Mouse (Mus musculus) Muller cell, postnatal 12 days (primary cell): ENCODE results near the gene Gucy2d.

Source experiments
- DNase-seq: peaks from one replicate; pipeline ENCODE4 v3.0.0-alpha.2; 2015; ENCODE audit errors: inconsistent ontology term

Gene Gucy2d

DNA sequence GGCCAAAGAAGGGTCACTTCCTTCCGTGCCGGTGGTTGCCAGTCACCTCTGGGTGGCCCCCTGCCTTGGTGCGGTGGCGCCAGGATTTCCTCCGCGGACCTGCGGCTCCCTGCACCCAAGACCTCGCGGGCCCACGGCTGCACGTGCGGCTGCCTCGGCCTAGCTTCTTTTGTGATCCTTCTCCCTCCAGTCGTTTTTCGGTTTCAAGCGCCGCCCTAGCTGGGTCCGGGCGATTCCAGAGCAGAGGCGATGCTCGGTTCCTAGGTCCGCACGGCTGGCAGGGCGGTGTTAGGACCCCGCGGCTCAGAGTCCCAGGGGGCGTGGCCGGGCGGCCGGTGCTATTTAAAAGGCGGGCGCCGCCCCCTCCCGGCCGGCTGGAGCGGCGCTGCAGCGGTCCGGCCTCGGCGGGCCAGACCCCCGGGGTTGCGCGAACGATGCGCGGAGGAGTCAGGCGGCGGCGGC, 49.4 kb downstream of the Gucy2d start:
- DNase-seq = peak; percentile 82

DNA sequence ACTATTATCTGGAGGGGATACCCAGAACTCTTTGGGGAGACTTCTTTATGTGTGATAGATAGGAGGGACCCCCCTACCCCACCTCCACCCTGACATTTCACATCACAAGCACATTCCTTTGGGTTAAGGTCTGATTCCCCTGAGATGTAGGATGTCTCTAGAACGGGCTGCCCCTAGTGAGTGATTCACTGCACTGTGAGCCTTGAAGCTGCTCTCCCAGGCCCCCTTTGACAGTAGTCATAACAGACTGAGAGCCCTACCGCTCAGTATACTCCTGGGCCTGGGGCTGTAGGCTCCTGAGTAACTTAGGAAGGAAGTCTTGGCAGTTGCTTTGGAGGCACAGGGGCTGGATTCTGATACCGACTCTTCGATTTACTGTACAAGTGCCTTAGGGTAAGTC, 50.1 kb downstream of the Gucy2d start:
- no peak for DNase-seq

DNA sequence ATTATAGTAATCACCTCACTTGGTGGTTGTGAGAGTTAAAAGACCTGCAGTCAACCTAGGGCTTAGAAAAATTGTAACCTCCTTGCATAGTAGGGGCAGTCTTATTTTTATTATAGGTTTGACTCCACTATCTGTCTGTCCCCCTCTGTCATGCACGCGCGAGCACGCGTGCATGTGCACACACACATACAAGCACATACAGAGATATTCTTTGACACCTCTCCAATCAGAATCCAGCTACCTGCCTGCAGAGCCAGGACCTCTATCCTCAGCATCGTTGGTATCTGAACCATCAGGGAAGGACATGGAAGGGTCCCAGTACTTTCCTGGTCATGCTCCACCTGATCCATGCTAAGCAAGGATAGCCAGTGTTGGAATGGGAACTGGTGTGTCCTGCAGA, 50.7 kb downstream of the Gucy2d start:
- no peak for DNase-seq

DNA sequence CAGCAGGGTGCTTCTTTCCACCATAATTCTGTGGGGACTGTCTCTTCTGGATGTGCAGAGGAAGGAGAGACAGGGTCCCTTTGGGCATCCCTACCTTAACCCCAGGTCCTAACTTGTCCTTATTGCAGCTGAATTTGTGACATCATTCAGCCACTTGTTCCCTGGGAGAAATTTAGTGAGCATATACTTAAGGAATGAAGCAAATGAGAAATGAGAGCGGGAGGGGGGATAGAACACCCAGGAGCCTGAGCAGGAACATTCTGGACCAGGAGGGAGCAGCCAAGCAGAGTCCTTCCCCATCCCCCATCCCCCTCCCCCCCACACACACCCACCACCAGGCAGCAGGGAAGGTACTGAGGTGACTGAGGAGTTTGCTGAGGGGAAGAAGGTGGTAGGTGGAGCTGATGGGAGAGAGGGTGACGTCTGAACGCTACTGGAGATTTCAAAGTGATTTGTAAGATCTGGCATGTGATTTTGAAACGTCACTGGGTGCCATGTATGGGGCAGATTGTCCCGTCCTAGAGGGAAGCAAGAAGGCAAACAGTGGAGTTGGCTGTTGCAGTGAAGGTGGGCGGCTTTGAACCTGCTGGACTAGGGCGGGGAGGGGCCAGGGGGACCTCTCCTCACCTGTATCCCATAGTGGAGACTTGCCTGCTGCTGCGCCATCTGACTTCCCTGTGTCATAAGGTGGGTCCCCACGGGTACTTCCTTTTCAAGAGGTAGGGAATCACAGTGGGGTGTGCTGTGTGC, 51.4 kb downstream of the Gucy2d start:
- DNase-seq = no peak

DNA sequence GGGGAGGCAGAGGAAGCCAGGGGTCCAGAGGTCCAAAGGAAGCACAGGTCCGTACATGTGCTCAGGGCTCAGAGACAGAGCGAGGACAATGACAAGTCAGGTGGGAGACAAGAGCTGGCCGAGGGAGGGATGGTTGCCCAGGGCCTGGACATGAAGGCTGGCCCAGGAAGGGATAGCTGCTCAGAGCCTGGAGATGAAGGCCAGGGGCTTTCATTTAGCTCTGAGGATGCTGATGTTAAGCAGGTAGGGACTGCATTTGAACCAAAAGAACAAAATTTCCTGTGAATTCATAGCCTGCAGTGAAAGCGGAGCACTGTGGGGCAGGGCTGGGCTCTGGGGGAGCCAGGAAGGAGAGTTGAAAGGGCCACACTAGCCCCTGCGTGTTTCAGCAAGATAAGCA, 52.1 kb downstream of the Gucy2d start:
- no peak for DNase-seq

DNA sequence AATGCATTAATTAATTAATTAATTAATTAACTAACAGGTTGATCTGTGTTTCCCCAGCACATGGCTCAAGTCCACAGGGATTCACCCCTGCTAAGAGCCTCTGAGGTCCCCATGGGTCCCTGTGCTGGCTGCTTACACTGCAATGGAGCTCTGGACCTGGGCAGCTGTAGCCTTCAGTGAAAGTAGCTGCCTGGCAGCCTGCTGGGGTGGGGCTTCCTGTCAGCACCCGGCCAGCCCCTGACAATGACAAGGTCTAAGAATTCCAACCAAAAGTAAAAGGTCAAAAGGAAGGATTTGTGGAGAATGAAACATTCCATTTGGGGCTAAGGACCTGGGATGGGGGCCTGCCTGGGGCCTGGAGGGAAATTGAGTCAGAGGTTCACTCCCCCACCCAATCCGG, 53.1 kb downstream of the Gucy2d start:
- no peak for DNase-seq

DNA sequence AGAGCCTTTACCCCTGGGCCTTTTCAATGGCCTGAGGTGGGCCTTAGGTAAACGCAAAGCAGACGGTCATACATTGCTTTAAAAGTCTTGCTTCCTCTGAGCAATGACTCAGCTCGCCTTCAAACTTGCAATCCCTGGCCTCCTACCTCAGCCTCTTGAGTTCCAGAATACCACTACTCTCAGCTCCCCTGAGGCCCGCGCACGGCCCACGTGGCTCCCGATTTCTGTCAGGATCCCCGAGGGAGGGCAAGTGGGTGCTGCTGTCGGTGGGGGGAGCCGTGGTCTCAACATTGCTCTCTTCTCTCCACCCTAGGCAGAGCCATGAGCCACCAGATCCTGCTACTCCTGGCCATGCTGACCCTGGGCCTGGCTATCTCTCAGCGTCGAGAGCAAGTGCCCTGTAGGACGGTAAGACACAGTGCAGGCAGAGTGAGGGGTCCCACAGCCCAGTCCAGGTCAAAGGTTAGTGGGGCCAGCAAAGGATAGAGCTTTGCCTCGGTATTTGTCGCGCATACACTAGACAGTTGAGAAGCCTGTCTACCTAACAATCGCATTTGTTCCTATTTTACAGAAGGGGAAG, 53.8 kb downstream of the Gucy2d start:
- no peak for DNase-seq

DNA sequence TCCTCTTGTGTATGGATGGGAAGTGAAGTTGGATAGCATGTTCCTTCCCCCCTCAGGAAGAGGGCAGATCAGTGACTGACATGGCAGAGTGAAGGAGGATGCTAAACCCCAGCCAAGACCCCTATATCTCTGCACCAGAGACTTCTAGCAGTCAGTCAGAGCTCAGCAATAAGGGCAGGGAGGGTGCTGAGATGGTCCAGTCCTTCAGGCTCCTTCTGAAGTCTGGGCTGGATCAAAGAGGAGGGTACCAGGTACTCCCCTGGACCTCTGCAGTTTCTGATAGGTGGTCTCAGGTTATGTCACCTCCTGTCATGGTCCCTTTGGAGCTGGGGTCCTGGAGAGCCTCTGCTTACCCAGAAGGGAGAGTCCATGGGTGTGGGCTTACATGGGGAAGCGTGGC, 55.4 kb downstream of the Gucy2d start:
- no peak for DNase-seq

DNA sequence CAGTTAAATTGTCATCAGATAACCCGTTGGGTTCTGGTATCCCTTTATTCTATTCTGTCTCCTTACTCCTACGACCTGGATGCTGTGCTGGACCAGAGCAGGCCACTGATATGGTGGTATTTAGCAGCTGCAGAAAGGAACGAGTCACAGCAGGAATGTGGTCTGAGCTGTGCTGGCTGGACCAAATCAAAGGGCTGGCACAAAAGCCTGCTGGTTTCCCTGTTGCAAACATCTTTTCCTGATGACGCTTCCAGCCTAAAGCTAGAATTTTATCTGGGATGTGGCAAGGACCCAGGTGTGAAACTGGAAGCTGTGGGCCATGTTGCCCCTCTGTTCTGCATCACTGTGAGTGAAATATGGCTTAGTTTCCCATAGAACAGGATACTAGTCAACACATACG, 57.2 kb downstream of the Gucy2d start:
- DNase-seq = peak; percentile 48

DNA sequence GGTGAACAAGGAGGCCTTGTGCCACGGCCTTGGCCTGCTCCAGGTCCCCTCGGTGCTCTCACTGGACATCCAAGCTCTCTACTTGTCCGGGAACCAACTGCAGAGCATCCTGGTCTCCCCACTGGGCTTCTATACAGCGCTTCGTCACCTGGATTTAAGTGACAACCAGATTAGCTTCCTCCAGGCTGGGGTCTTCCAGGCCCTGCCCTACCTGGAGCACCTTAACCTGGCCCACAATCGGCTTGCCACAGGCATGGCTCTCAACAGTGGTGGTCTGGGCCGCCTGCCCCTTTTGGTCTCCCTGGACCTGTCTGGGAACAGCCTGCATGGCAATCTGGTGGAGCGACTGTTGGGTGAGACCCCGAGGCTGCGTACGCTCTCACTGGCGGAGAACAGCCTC, 57.9 kb downstream of the Gucy2d start:
- DNase-seq = no peak

DNA sequence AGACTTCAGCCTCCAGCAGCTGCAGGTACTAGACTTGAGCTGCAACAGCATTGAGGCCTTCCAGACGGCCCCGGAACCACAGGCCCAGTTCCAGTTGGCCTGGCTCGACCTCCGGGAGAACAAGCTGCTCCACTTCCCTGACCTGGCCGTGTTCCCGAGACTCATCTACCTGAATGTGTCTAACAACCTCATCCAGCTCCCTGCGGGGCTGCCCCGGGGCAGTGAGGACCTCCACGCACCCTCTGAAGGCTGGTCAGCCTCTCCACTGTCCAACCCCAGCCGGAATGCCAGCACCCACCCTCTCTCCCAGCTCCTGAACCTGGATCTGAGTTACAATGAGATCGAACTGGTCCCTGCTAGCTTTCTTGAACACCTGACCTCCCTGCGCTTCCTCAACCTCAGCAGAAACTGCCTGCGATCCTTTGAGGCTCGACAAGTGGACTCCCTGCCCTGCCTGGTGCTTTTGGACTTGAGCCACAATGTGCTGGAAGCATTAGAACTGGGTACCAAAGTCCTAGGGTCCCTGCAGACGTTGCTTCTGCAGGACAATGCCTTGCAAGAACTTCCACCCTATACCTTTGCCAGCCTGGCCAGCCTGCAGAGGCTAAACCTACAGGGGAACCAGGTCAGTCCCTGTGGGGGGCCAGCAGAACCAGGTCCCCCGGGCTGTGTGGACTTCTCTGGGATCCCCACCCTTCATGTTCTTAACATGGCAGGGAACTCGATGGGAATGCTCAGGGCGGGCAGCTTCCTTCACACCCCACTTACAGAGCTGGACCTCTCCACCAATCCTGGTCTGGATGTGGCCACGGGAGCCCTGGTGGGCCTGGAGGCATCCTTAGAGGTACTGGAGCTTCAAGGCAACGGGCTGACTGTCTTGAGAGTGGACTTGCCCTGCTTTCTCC, 58.7 kb downstream of the Gucy2d start:
- DNase-seq = no peak

DNA sequence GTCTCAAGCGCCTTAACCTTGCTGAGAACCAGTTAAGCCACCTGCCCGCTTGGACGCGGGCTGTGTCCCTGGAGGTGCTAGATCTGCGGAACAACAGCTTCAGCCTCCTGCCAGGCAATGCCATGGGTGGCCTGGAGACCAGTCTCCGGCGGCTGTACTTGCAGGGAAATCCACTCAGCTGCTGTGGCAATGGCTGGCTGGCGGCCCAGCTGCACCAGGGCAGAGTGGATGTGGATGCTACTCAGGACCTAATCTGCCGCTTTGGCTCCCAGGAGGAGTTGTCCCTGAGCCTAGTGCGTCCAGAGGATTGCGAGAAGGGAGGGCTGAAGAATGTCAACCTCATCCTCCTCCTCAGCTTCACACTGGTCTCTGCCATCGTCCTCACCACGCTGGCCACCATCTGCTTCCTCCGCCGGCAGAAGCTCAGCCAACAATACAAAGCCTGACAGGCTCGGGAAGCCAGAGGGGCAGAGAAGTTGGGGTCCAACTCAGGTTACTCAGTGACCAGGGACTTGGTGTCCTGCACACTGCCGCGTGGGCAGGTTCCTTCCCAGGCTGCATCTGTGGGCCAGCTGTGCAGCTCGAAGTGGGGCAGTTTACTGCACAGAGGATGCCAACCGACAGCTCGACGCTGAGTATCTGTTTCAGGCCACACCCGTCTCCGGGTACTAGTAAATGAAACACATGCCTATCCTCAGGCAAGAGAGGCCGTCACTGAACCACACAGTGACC, 59.5 kb downstream of the Gucy2d start:
- DNase-seq = no peak

DNA sequence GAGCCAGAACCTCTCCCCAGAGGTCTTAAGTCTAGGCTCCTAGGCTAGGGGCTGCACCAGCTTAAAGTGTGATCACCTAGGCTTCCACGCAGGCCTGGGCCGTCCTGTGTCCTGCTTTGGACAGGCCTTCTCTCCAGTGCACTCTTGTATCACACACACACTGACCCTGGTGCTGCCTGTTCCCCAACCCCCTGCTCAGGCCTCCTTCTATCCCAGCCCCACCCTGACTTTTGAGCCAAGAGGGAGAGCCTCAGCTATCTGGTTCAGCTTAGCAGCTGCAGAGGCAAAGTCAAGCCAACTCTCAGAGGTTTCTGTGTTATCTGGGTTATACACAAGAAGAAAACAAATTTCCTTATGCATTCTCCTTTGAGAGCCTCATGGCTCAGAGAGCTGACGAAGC, 60.3 kb downstream of the Gucy2d start:
- no peak for DNase-seq

DNA sequence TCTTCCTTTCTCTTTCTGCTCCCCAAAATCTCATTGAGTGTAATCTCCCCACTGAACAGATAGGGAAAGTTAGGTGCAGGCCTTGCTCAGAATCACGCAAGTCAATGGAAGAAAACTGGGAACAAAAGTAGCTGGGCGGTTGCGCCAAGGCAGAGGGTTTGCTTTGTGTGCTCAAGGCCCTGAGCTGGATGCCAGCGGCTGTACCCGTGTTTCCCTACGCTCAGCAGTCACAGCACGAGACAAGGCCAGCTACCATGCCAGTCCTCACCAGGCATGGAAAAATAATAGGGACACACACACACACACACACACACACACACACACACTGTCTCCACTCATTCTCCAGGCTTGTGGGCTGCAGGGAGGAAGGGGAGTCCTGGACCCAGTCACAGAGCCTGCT, 60.9 kb downstream of the Gucy2d start:
- no peak for DNase-seq

DNA sequence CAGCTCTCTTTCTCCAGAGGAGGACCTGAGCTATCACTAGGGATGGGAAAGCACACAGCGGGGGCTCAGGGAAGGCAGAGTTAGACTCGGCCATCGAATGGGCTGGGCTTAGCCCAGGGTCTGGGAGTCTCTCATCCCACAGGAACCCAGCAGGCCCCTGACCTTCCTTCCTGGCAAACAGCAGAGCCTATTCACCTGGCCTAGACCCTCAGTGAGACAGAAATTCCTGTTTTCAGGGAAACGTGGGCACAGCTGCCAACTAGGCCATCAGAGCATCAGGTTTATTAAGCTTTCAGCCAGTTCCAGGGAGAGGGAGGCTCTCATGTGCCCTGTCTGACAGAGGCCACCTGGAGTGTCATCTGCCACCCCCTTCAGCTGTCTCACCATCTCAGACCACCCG, 62.7 kb downstream of the Gucy2d start:
- DNase-seq = no peak

DNA sequence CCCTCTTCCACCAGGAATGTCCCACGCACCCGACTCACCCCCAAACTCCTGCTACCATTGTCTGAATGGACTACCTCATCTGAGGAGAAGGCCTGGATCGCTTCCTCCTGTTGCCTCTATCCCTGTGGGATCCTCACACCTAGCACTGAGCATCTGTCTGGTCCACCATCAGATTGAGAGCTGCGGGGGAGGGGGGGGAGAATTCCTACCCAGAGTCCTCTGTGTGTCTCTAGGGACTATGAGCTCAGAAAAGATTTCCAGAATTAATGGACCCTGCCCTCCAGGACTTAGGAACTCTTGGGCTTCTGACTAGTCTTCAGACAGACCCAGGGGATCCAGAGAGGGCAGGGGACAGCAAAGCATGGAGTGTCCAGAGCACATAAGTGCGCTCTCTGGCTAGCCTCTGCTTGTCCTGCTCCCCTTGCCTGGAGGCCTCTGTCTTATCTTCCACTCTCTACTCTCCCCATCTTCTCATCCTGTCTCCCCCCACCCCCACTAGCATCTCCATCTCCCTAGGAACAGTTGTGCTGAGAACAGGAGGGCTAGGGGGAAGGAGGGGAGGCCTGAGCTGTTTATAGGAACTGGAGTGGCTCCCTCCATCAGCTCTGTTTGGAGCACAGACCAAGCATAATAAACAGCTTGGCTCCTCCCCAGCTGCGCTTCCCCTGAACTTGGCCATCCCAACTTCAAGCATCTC, 63.9 kb downstream of the Gucy2d start:
- no peak for DNase-seq

DNA sequence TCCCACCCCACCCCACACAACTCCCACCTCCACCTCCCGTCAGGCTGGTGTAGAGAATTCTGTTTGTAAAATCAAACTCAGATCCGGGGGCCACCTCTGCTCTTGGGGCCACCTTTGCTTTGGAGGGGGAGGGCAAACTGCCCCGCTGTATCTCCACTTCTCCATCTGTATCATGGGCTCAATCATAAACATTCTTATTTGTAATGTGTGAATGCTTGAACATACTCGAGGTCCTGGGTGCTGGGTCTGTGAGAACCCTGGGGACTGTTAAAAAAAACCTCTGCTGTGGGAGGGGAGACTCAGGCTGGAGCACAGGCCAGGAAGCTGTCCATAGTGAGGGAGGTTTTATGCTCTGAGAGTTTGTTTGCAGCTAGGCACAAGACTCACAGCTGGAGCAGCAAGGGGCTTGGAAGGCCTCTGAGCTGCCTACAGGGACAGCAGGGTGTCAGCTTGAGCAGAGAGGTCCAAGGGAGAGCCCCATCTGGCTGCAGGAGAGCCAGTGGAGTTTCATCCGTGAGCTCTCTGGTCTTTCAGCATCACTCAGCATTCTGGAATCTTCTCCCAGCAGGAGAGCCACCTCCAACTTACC, 64.6 kb downstream of the Gucy2d start:
- no peak for DNase-seq

DNA sequence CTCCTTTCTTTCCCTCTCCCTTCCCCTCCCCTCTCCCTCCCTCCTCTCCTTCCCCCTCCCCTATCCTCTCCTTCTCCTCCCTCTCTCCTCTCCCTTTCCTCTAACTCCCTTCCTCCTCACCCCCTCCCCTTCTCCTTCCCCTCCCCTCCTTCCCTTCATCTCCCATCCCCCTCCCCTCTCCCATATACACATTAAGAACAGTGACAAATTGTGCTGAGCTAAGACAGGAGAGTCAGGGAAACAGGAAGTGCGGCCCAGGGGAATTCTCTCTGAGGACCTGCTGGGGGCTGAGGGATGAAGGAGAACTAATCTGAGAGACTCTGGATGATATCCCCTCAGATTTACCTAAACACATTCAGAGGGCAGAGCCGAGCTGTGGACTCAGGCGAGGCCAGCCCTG, 65.4 kb downstream of the Gucy2d start:
- no peak for DNase-seq

DNA sequence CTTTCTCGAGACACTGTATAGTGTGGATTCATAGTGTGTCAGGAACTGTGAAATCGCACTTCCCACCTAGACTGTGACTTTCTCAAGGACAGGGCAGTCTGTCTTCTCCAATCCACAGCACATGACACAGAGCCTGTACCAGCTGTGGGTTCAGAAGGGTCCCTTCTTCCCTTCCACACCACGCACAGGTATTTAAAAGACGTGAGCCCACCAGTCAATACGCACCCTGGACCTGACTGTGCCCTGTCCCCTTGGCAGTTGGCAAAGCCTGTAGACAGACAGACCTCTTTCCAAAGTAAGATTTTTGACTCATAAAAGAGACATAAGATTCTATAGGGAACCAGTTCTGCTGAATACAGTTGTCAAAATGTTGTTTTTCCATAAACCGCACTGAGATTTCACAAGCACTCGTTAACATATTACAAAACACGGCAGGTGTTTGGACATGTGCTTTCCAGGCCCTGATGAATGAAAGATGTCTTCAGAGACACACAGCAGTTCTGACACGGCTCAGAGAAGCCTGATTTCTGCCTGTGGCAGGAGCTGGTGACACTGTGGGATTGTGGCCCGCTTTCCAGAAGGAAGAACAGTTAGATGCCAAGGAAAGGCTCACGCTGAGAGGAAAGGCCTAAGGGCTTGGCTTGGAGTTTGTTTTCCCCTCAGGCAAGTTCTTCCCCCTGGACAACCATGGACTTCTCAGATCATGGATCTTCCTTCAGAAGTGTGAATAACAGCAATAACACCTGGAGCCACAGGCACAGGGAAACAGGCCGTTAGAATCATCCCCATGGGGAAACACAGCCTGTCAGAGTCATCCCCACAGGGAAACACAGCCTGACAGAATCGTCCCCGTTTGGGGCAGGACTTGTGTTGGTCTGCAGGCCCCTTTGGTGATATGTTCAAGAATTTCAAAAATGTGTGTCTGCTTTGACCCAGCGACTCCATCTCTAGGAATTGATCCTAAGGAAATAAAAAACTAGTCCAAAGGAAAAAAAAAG, 71.0 kb downstream of the Gucy2d start:
- DNase-seq = no peak

DNA sequence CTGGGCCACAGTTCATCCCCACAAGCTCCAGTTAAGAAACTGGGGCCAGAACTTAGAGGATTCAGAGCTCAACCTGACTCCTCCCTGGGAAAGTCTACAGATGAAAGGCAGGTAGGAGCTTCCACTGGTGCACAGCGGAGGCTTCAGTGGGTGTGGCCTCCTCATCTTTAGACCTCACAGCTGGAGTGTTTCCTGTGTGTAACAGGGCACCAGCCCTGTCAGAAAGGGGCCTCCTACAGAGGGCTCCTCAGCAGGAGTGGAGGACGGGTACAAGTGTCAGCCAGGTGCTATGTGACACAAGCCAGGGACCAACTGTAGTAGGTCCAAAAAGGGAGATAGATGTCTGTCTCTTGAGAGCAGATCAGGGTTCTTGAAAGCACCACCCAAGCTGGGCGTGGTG, 73.0 kb downstream of the Gucy2d start:
- DNase-seq = no peak
